ENCODE assay signal across 8 mouse cellular contexts in genomic region chr5:77307821-77308553, GRCm38 (mm10). TPM values are rescaled to one million over a fixed set of nuclear protein-coding genes. Genes with fewer than 3 reads are reported as not detected.
DNase-seq lines count a peak whose midpoint lies in the region; ATAC-seq and TF ChIP-seq lines count a peak whose summit lies in the region.

No protein-coding gene starts in this region.

- no peaks in the 10 kb centered on the region for H3K9me3 ChIP-seq in embryonic facial prominence, embryonic 15.5 days (replicated peaks)
- no peaks in the 10 kb centered on the region for H3K9me3 ChIP-seq in limb, embryonic 13.5 days
- H3K9me3 ChIP-seq in neural tube, embryonic 15.5 days (replicated peaks) = no peaks in the 10 kb centered on the region

- H3K4me3 ChIP-seq in layer of hippocampus, adult 2 months = peak overlapping the region; percentile 97
- H3K4me3 ChIP-seq in embryonic facial prominence, embryonic 15.5 days (replicated peaks) = peak overlapping the region; percentile 79
- peak overlapping the region; percentile 93 for H3K4me3 ChIP-seq in limb, embryonic 13.5 days
- peak overlapping the region; percentile 69 for H3K4me3 ChIP-seq in neural tube, embryonic 15.5 days (replicated peaks)

- ATAC-seq in embryonic facial prominence, embryonic 15.5 days (ENCODE audit: insufficient number of reproducible peaks, low FRiP score, low TSS enrichment, low read depth) = no peak
- ATAC-seq in limb, embryonic 13.5 days (ENCODE audit: low FRiP score, low read depth) = no peak
- no peak for ATAC-seq in neural tube, embryonic 15.5 days (ENCODE audit: low FRiP score)

- H3K27ac ChIP-seq in layer of hippocampus, adult 2 months = no peak overlapping the region
- H3K27ac ChIP-seq in embryonic facial prominence, embryonic 15.5 days (replicated peaks) = no peak overlapping the region
- no peak overlapping the region for H3K27ac ChIP-seq in limb, embryonic 13.5 days
- H3K27ac ChIP-seq in neural tube, embryonic 15.5 days (replicated peaks) = no peak overlapping the region

- H3K27me3 ChIP-seq in embryonic facial prominence, embryonic 15.5 days = no peaks in the 10 kb centered on the region
- no peaks in the 10 kb centered on the region for H3K27me3 ChIP-seq in limb, embryonic 13.5 days
- no peaks in the 10 kb centered on the region for H3K27me3 ChIP-seq in neural tube, embryonic 15.5 days (replicated peaks)

- H3K4me1 ChIP-seq in embryonic facial prominence, embryonic 15.5 days = peaks cover 22% of the 10 kb centered on the region
- H3K4me1 ChIP-seq in limb, embryonic 13.5 days = peaks cover 26% of the 10 kb centered on the region
- peaks cover 34% of the 10 kb centered on the region for H3K4me1 ChIP-seq in neural tube, embryonic 15.5 days

- WGBS in embryonic facial prominence, embryonic 15.5 days = 76% methylated on average over 5 of the region's 5 CpGs
- 81% methylated on average over 5 of the region's 5 CpGs for WGBS in limb, embryonic 13.5 days
- WGBS in neural tube, embryonic 15.5 days = 84% methylated on average over 5 of the region's 5 CpGs

- H3K9ac ChIP-seq in embryonic facial prominence, embryonic 15.5 days = no peak overlapping the region
- peak overlapping the region; percentile 88 for H3K9ac ChIP-seq in limb, embryonic 13.5 days
- peak overlapping the region; percentile 81 for H3K9ac ChIP-seq in neural tube, embryonic 15.5 days (replicated peaks)

- H3K4me2 ChIP-seq in embryonic facial prominence, embryonic 15.5 days (replicated peaks) = peak overlapping the region; percentile 99
- H3K4me2 ChIP-seq in limb, embryonic 13.5 days (replicated peaks) = peak overlapping the region; percentile 100
- H3K4me2 ChIP-seq in neural tube, embryonic 15.5 days = peak overlapping the region; percentile 99

- peaks cover 25% of the 10 kb centered on the region for H3K36me3 ChIP-seq in embryonic facial prominence, embryonic 15.5 days
- peaks cover 34% of the 10 kb centered on the region for H3K36me3 ChIP-seq in limb, embryonic 13.5 days
- peaks cover 33% of the 10 kb centered on the region for H3K36me3 ChIP-seq in neural tube, embryonic 15.5 days

- no peak for DNase-seq in layer of hippocampus, adult 2 months (ENCODE audit: low spot score in 2 of 2)
- DNase-seq in layer of hippocampus, postnatal 10 days (ENCODE audit: low spot score in 2 of 2) = no peak
- DNase-seq in left cerebral cortex, postnatal 14 days (ENCODE audit: low spot score in 2 of 2) = no peak
- DNase-seq in kidney, postnatal 4 days = no peak
- no peak for DNase-seq in urinary bladder, adult 2 months (ENCODE audit: low spot score)

- TF ChIP-seq CTCF in layer of hippocampus, adult 2 months (conservative IDR thresholded peaks at IDR 0.05) = no peak

- intact Hi-C loops in left cerebral cortex, postnatal 14 days (cut with DNase I) = no loop called here

RNA-seq across cellular contexts. Expression of gene Noa1, which starts 1.9 kb away (rescaled TPM):
- 10 to 100 TPM; 25.7 to 25.9 TPM for total RNA-seq in layer of hippocampus, adult 2 months (2021)
- total RNA-seq in layer of hippocampus, postnatal 10 days (2021) = 10 to 100 TPM; 24.3 to 29.0 TPM
- polyA plus RNA-seq in embryonic facial prominence, embryonic 15.5 days (2015; fragmentation: Nextera tagmentation; extraction: Ambion mirVana) = 30.5 and 31.1 TPM in 2 replicates
- 25.8 and 26.7 TPM in 2 replicates for polyA plus RNA-seq in limb, embryonic 13.5 days (2015; fragmentation: Nextera tagmentation; extraction: Ambion mirVana)
- polyA plus RNA-seq in neural tube, embryonic 15.5 days (2015; fragmentation: Nextera tagmentation; extraction: Ambion mirVana) = 36.0 and 37.2 TPM in 2 replicates
- 10 to 100 TPM; 22.8 to 24.6 TPM for total RNA-seq in left cerebral cortex, postnatal 14 days (2021)
- polyA plus RNA-seq in urinary bladder, adult 2 months (2012; rRNA removed) = 13.3 TPM in 2 replicates

RNA-seq across cellular contexts. Expression of gene Polr2b, which starts 2.0 kb away (rescaled TPM):
- total RNA-seq in layer of hippocampus, adult 2 months (2021) = 10 to 100 TPM; 48.3 to 51.5 TPM
- total RNA-seq in layer of hippocampus, postnatal 10 days (2021) = 10 to 100 TPM; 51.8 to 54.2 TPM
- 52.2 and 53.8 TPM in 2 replicates for polyA plus RNA-seq in embryonic facial prominence, embryonic 15.5 days (2015; fragmentation: Nextera tagmentation; extraction: Ambion mirVana)
- polyA plus RNA-seq in limb, embryonic 13.5 days (2015; fragmentation: Nextera tagmentation; extraction: Ambion mirVana) = 67.9 and 71.4 TPM in 2 replicates
- polyA plus RNA-seq in neural tube, embryonic 15.5 days (2015; fragmentation: Nextera tagmentation; extraction: Ambion mirVana) = 52.2 and 54.0 TPM in 2 replicates
- total RNA-seq in left cerebral cortex, postnatal 14 days (2021) = 10 to 100 TPM; 46.6 to 51.7 TPM
- polyA plus RNA-seq in urinary bladder, adult 2 months (2012; rRNA removed) = 30.9 and 32.3 TPM in 2 replicates

RNA-seq across cellular contexts. Expression of gene Rest, which starts 42.7 kb away (rescaled TPM):
- 1 to 10 TPM; 3.4 to 4.4 TPM for total RNA-seq in layer of hippocampus, adult 2 months (2021)
- 1 to 10 TPM; 6.0 to 6.1 TPM for total RNA-seq in layer of hippocampus, postnatal 10 days (2021)
- 35.7 and 36.3 TPM in 2 replicates for polyA plus RNA-seq in embryonic facial prominence, embryonic 15.5 days (2015; fragmentation: Nextera tagmentation; extraction: Ambion mirVana)
- polyA plus RNA-seq in limb, embryonic 13.5 days (2015; fragmentation: Nextera tagmentation; extraction: Ambion mirVana) = 56.2 and 57.2 TPM in 2 replicates
- 6.2 and 10.9 TPM in 2 replicates for polyA plus RNA-seq in neural tube, embryonic 15.5 days (2015; fragmentation: Nextera tagmentation; extraction: Ambion mirVana)
- 1 to 10 TPM; 4.2 TPM for total RNA-seq in left cerebral cortex, postnatal 14 days (2021)
- polyA plus RNA-seq in urinary bladder, adult 2 months (2012; rRNA removed) = 12.4 and 14.3 TPM in 2 replicates
